Mouse (Mus musculus) adrenal gland, postnatal 10 days (tissue): Measurements from ENCODE around the gene Tapt1. TPM values are rescaled to one million over a fixed set of nuclear protein-coding genes. Genes with fewer than 3 reads are reported as not detected.

ENCODE experiments used
- DNase-seq: peaks from one replicate; pipeline ENCODE4 v3.0.0; 2021; ENCODE audit warnings: mixed read lengths
- long read RNA-seq, 2 experiments: library from polyadenylated mRNA; stranded (forward); transcript quantifications; one replicate each; pipeline ENCODE4 v2.0.0; 2021
- total RNA-seq, 2 experiments: library from RNA; stranded (reverse); gene quantifications; 2 replicates each; pipeline ENCODE4 v1.2.3; 2021

Gene Tapt1
- 10 to 100 TPM; 41.4 to 42.0 TPM for total RNA-seq
- long read RNA-seq, experiment 1, transcript Tapt1-201 (14 exons, 3,513 nt) = major isoform, 45 of 62 reads
- long read RNA-seq, experiment 1, partial matches to known transcripts = 4 of 62 reads
- long read RNA-seq, experiment 1, other reads (novel, unspliced or antisense) = 11 of 62 reads
- long read RNA-seq, experiment 2, transcript Tapt1-201 (14 exons, 3,513 nt) = major isoform, 37 of 45 reads
- long read RNA-seq, experiment 2, partial matches to known transcripts = 2 of 45 reads
- long read RNA-seq, experiment 2, other reads (novel, unspliced or antisense) = 5 of 45 reads

DNA sequence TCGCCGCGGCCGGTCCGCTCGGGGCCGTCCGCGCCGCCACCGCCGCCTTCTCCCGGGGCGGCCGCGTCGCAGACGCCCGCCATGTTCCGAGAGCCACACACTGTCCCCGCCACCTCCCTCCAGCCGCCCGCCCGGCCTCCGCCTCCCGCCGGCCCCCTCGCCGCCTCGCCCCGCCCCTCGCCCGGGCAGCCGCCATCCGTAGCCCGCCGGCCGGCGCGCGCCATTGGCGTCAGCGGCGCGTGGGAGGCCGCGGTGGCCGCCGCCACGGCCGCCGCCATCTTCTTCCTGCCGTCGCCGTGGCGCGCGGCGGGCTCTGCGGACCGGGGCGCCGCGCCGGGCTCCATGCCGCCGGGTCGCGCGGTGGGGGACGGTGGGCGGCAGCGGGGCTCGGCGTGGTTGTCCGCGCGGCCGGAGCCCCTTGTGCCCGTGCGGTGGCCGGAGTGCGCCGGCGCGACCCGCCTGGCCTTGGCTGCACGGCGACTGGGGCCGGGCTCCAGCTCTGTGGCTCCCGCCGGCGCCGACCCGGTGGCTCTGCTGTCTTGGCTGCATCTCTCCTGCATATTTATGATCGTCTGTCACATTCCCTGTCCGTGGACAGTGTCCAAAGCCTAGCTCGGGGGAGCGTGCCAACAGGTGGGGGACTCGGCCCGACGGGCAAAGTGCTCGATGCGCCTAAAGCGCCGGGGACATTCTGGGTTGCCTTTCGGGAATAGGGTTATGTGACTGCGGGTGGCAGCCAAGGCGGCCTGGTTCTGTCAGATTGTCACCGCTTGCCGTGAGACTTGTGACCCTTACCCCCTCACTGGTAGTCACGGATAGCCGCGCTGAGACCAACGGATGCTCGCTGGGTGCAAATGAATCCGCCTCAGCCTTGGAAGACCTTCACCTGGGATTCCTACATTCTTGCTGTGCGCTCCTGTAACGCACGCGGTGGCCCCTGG is at the start of gene Tapt1:
Tapt1 (minus strand) TSS at position 106 of the 941 bp plus-strand sequence.
- DNase-seq = peak; percentile 95

DNA sequence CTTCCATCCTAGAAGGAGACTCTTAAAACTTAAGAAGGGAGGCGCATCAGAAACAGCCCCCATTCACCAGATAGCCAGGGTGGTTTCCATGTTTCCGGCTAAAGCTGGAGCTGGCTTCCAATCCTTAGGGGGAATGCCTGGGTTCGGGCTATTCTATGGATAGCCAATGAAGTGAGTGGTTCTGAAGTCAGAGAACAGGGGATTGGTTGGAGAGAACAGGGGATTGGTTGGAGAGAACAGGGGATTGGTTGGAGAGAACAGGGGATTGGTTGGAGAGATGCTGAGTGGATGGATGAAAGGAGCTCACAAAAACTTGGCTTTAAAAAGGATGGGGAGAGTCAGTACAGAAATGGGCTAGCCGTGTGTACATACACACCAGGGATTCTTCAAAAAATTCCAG is 45.1 kb upstream of the Tapt1 start:
- DNase-seq = no peak

DNA sequence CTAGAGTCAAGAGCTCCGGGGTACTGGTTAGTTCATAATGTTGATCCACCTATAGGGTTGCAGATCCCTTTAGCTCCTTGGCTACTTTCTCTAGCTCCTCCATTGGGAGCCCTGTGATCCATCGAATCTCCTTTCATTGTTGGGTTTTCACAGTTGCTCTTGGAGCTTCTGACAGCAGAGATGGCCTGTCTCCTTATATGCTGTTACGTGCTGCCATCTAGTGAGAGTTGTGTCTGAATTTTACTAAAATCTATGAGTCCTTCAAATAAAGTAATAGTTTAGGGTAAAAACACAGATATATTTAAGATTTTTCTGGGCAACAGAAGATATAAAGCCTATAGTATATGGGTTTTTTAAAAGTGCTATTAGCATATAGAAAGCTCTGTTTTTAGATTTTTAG is 42.1 kb upstream of the Tapt1 start:
- peak; percentile 40 for DNase-seq

DNA sequence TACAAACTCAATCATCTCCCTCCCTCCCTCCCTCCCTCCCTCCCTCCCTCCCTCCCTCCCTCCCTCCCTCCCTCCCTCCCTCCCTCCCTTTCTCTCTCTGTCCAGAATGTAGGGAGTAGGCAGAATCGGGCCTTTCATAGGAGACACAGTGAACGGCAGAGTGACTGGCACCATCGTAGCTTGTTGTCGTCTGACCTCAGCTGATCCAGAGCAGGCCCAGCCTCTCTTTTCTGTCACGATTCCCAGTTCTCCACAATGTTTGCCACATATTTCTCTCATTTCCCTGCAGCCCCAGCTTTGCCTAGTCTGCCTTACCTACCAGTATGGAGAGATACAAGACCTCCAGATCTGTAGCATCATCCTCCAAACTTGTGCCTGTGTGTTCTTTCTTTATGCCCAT is 35.3 kb upstream of the Tapt1 start:
- no peak for DNase-seq

DNA sequence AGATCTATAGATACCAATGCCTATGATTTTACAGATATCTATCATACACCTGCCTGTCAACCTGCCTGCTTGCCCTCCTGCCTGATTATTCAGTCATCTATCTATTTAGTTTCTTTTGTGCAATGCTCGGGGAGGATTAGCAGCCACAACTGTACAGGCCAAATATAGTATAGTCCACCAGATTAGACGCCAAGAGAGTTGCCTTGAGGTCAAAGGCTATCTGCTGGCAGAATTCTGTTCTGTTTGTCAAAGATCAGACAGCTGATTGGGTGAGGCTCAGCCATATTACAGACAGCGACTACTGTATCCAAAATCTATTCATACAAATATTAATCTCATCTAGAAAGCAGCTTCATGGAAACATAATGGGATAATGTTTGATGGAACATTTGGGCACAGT is 34.7 kb upstream of the Tapt1 start:
- no peak for DNase-seq

DNA sequence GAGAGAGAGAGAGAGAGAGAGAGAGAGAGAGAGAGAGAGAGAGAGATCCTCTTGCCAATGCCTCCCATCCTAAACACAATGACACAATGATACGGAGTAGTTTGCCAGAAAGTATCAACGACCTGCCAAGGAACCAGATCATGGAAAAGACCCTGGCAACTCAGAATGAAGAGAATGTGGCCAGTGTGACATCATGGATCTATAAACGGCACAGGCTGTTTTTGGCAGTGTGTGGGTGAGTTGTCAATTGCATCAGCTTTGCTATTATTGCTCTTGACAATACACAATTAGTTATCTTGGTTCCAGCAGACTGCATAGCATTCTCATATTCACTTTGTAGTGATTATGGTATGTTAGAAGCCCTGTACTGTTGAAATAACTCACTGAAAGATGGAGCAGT is 33.3 kb upstream of the Tapt1 start:
- DNase-seq = no peak

DNA sequence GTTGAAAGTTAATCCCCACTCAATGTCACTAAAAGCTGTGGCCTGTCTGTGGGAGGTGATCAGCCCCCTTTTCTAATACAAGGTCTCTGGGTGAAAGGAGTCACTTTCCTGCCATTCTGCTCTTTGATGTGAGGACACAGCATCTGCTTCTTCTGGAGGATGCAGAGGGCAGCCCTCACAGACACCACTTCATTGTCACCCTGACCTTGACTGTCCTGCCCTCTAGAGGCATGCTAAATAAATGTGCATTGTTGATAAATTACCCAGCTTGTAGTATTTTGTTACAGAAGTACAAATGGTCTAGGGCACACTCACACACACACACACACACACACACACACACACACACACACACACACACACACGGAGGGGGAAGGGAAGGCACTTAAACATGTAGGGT is 31.7 kb upstream of the Tapt1 start:
- DNase-seq = no peak

DNA sequence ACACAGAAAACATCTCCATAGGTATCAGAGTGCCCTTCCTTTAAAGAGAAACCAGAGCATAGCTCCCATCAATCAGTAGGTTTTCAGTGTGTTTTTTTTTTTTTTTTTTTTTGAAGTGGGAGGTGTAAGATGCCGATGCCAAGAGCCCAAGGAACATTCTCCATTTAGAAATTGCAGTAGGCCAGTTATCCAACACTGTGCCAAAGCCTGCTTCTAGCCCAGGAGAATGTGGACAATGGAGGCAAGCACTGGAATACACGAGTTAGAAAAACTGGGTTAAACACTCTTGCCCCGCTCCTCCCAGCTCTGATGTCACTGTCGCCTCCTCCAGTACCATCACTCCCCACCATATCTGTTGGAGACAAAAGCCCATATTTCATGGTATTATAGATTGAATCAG is 31.0 kb upstream of the Tapt1 start:
- DNase-seq = no peak

DNA sequence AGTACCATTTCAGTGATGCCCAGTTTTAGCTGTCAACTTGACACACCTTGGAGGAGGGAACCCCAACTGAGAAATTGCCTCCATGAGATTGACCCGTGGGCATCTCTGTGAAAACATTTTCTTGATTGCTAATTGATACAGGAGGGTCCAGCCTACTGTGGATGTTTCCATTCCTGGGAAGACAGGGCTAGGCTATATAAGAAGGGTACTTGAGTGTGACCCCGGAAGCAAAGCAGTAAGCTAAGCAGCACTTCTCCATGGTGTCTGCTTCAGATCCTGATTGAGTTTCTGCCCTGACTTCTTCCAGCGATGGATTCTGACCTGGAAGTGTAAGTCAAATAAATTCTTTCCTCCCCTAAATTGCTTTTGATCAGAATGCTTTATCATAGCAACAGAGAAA is 30.1 kb upstream of the Tapt1 start:
- no peak for DNase-seq

DNA sequence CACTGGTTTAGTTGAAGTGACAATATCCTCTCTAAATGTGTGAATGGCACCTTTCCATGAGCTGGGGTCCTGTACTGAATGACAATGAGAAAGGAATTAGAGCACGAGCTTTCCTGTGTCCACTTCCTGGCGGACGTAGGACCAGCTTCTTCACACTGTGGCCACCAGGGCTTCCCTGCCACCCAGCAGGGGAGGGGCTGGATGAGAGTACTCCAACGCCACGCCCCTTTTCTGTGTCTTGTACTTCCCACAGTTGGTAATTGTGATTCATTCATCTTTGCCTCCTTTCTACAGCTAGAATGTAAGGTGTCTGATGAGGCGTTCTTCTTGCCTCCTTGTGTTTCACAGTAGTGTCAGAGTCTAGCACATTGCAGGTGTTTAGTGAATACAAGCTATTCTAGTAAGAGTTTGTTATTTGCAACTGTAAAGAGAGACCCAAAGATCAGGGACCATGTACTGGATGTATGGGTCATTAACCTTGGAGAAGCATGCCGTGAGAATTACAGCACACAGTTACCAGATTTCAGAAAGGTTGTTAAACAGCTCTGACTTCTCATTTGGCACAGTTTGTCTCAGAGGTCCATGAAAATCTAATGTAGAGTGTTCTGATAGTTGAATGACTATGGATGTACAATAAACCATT is 29.5 kb upstream of the Tapt1 start:
- DNase-seq = no peak

DNA sequence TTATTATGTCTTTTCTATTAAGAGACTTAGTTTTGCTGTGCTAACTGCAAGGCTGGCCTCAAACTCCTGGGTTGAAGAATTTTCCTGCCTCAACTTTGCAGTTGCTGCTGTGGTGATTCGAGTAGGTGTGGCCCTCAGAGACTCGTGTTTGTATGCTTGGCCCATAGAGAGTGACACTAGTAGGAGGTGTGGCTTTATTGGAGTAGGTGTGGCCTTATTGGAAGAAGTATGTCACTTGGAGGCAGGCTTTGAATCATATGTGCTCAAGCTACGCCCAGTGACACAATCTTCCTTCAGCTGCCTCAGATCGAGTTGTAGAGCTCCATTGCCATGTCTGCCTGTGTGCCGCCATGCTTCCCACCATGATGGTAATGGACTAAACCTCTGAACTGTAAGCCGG is 27.0 kb upstream of the Tapt1 start:
- DNase-seq = no peak

DNA sequence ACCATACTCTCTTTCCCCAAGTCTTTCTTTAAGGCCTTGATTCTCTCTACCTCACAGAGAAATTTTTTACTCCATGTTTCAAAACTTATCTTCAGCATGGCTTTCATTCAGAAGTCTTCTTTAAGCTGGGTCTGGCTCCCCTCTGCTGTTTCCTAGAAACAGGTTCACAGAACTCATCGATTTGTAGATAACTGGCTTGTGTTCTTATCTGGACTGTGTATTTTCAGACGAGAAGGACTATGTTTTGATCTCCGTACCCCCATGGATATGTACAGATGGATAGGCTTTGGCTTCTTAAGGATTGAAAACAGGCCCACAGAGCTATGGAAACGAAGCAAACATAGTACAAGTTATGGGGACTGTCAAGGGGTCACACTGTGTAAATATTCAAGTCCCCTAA is 26.0 kb upstream of the Tapt1 start:
- DNase-seq = no peak

DNA sequence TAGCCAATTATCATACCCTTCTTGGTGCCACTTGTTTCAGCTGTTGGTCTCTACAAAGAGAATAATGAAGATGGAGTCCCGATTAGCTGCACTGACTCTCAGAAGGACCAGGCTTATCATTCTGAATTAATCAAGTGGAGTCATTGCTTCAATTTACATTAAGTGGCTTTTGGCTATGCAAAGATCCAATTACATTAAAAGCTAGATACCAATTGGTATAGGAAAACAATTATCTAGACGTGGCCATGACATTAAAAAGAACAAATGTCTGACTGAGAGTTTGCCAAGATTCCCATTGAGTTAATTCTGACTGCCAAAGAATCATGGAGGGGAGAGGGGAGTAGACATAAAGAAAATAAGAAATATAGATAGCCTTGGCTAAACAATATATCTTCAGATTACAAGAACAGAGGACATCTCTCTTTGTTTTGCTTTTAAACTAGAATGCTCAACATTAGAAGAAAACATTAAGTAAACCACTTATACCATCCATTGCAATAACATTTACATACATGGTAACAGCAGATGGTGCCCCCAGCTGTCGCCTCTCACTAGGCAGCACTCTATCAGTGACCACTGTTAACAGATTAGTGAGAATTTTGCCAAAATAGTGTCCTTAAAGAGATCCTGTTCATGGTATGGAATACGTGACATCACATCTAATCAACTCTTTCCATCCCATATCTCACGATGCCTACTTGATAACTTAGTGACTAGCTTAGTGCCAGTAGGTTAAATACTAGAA is 24.0 kb upstream of the Tapt1 start:
- no peak for DNase-seq

DNA sequence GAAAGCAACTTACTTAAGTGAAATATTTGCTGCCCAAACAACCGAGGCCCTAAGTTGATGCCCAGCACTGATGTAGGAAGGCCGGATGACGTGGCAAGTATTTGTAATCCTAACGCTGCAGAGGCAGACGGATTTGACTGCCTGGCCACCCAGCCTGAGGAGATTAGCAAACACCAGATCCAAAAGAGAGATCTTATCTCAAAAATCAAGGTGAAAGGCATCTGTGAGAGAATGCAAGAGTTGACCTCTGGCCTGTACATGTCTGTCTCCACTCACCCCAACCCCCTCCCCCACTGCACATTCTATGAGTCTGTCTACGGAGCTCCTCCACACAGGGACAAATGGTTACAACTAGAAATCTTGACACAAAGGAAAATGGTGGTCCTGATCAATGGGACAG is 22.9 kb upstream of the Tapt1 start:
- no peak for DNase-seq

DNA sequence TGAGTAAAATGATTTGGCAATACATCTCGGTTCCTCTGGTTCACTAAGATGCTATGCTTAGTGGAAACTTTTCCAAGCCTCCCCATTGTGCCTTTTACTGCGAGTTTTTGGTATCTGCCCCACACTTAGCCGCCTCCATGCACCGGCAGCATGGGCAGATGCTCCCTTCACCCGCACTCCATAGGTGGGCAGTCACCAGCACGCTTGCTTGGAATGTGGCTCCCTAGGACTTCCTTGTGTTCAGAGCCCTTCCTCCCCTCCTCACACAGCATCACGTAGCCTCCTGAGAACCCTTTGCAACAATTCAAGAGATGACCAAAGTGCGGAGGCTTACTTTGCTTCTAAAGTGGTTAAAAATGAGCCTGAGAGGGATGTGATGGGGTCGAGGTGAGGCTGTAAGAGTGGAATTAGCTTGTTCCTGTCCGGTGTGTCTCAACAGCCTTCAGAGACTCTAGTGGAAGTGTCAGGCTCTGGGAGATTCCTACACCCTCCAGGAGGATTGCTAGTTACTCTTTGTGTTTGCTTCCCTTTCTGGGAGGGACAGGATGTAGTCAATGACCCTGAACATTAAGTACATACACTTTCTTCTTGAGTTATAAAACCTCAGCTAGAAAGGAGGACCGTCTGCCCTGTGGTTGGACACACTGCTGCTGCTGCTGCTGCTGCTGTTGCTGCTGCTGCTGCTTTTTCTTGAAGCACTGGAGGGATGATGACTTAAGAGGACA is 20.2 kb upstream of the Tapt1 start:
- no peak for DNase-seq

DNA sequence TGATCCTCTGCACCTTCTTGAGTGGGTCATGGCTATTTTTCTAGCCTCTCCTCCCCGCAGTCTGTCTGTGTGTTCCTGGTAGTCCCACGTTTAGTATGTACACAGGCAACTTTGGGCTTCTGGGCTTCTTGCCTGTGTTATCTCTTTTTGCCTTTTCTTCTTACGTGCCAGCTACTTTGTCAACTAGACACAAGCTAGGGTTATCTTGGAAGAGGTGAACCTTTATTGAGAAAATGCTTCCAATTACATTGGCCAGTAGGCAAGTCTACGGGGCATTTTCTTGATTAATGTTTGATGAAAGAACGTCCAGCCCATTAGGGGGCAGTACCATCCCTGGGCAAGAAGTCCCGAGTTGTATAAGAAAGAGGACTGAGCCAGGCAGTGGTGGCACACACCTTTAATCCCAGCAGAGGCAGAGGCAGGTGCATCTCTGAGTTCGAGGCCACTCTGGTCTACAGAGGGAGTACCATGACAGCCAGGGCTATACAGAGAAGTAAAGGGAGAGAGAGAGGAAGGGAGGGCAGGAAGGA is 18.5 kb upstream of the Tapt1 start:
- no peak for DNase-seq

DNA sequence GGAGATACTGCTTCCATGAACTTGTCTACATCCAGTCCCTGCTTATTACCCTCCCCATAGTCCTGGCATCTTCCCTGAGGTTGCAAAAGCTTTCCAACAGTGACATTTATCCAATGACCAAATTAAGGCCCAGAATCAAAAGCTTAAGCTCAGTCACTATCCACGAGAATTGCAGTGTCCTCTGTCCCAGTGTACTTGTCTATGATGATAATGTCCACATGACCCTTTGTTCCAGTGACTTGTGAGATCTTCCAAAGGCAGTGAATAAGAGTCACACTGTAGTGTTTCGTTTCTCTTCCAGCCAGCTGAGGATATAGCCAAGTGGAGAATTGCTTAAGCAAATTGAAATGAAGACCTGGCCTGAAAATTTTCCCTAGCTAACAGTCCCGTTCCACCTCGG is 16.4 kb upstream of the Tapt1 start:
- no peak for DNase-seq

DNA sequence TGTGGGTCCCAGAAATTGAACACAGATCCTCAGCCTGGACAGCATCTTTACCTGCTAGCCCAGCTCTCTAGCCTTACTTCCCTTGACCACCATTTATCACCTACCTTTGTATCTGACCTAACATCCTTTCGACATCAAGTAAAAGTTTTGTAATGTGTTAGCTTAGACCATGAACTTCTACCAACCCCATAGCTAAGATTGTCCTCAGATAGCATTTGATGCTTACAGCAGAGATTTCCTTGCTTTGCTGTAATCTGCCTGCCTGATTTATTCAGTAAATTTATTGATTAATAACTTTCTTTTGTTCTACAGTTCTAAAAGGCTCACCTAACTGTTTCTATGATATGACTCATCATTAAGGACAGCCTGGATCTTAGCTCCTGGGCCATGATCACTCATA is 15.3 kb upstream of the Tapt1 start:
- no peak for DNase-seq

DNA sequence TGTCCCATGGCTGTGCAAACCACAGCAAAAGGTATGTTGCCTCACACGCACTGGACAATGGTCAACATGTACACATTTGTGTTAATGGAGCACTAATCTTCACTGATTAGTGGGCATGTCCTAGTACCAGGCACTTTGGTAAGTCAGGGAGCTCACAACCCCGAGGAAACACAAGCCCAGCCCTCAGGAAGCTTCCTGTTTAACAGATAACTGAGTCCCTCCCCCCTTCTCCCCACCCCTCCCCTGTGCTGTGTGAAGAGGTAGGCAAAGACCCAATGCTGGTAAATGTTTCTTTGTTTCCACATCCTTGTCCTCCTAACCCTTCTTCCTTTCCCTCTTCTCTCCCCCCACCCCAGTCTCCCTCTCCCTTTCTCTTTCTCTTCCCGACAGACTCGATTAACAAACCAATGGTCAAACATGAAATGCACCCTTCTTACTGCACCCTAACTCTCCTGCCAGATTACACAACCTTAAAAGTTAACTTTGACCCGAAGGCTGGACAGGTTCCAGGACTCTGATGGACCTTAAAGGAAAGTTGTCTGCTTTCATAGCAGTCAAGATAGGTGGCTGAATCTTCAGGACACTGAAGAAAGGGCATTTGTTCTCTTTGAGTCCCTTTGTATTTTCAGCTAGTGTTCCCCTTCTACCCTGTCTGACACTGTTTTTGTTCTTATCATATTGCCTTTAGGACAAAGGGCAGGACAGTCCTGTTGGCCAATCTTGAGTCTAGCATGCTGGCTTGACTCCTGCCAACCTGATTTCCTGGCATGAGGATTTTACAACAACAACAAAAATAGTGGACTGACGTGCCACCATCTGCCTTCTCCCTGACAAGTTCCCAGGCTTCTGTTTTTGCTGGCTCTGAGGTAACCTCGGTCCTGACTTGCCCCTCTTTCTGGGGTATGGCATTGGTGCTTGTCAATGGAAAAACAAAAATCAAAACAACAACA is 13.0 kb upstream of the Tapt1 start:
- peak; percentile 53 for DNase-seq

DNA sequence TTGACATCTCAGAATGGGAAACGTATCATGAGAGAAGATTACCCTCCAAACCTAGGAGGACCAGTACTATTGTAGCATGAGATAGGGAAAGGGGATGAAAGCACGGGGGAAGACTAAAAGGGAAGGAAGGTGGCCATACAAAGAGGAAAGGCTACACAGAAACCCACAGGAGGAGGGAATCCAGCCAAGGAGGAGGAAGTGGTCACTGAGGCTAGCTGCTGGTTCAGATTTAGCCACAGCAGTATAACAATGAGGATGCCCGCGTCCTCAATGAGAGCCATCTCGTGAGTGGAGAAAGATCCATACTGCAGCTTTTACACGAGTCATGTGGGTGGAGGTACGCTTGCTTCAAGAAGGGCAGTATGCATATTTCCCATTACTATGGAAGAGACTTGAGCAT is 11.8 kb upstream of the Tapt1 start:
- DNase-seq = no peak
